Mouse (Mus musculus): ENCODE measurements at regions not wholly inside any gene's neighbourhood (a gene's known extent, or its start where the extent isn't known, plus 50 kb on each side); places are given as distances from the start of the nearest gene placed in this dataset.

GRCm38 (mm10) chr16:74671466-74671865 lies 259.8 kb upstream of the Robo2 start:
- Histone ChIP-seq H3K9me3 (replicated peaks) (no peaks in the 10 kb centered on the region), H3K36me3 (replicated peaks) (no peaks in the 10 kb centered on the region), H3K27ac (replicated peaks) (no peak overlapping the region), H3K9ac (no peak overlapping the region), H3K4me1 (replicated peaks) (no peaks in the 10 kb centered on the region), H3K4me3 (replicated peaks) (no peak overlapping the region), H3K4me2 (no peak overlapping the region), H3K27me3 (no peaks in the 10 kb centered on the region)
- WGBS (ENCODE audit: insufficient replicate concordance) = 61% methylated on average over 3 of the region's 3 CpGs
- no peak for ATAC-seq (ENCODE audit: insufficient read depth)

- H3K4me2 ChIP-seq = no peak overlapping the region
- WGBS (ENCODE audit: insufficient replicate concordance) = 46% methylated on average over 1 of the region's 1 CpGs
- no peak for ATAC-seq (ENCODE audit: insufficient read depth)
- no peak overlapping the region for H3K4me3 ChIP-seq (replicated peaks)
- no peak overlapping the region for H3K9ac ChIP-seq
- no peaks in the 10 kb centered on the region for H3K36me3 ChIP-seq (replicated peaks)
- H3K27ac ChIP-seq (replicated peaks) = no peak overlapping the region
- no peaks in the 10 kb centered on the region for H3K27me3 ChIP-seq
- H3K9me3 ChIP-seq (replicated peaks) = no peaks in the 10 kb centered on the region
- no peaks in the 10 kb centered on the region for H3K4me1 ChIP-seq (replicated peaks)
Measured at GRCm38 (mm10) chr16:74664337-74664736, 252.7 kb upstream of the Robo2 start.

GRCm38 (mm10) chr16:74651244-74651643 lies 239.6 kb upstream of the Robo2 start:
- 66% methylated on average over 3 of the region's 3 CpGs for WGBS (ENCODE audit: insufficient replicate concordance)
- Histone ChIP-seq H3K4me2 (no peak overlapping the region), H3K27me3 (no peaks in the 10 kb centered on the region), H3K36me3 (replicated peaks) (no peaks in the 10 kb centered on the region), H3K4me1 (replicated peaks) (no peaks in the 10 kb centered on the region), H3K27ac (replicated peaks) (no peak overlapping the region), H3K9ac (no peak overlapping the region), H3K4me3 (replicated peaks) (no peak overlapping the region), H3K9me3 (replicated peaks) (no peaks in the 10 kb centered on the region)
- ATAC-seq (ENCODE audit: insufficient read depth) = no peak

- no peaks in the 10 kb centered on the region for H3K4me1 ChIP-seq (replicated peaks)
- H3K27ac ChIP-seq (replicated peaks) = no peak overlapping the region
Measured at GRCm38 (mm10) chr16:74649207-74649606, 237.6 kb upstream of the Robo2 start.

GRCm38 (mm10) chr16:74648384-74648783 lies 236.8 kb upstream of the Robo2 start:
- ATAC-seq (ENCODE audit: insufficient read depth) = no peak
- Histone ChIP-seq H3K36me3 (replicated peaks) (no peaks in the 10 kb centered on the region), H3K27ac (replicated peaks) (no peak overlapping the region), H3K4me3 (replicated peaks) (no peak overlapping the region), H3K4me1 (replicated peaks) (no peaks in the 10 kb centered on the region), H3K4me2 (no peak overlapping the region), H3K27me3 (no peaks in the 10 kb centered on the region), H3K9ac (no peak overlapping the region), H3K9me3 (replicated peaks) (no peaks in the 10 kb centered on the region)

More at GRCm38 (mm10) chr16:74649207-74649606, 237.6 kb upstream of the Robo2 start:
- no peaks in the 10 kb centered on the region for H3K9me3 ChIP-seq (replicated peaks)
- no peak for ATAC-seq (ENCODE audit: insufficient read depth)
- H3K9ac ChIP-seq = no peak overlapping the region
- 49% methylated on average over 2 of the region's 2 CpGs for WGBS (ENCODE audit: insufficient replicate concordance)
- H3K4me2 ChIP-seq = no peak overlapping the region
- no peak overlapping the region for H3K4me3 ChIP-seq (replicated peaks)
- H3K36me3 ChIP-seq (replicated peaks) = no peaks in the 10 kb centered on the region
- no peaks in the 10 kb centered on the region for H3K27me3 ChIP-seq

GRCm38 (mm10) chr16:74644750-74645366 lies 233.2 kb upstream of the Robo2 start:
- Histone ChIP-seq H3K9me3 (replicated peaks) (no peaks in the 10 kb centered on the region), H3K27me3 (no peaks in the 10 kb centered on the region), H3K4me2 (no peak overlapping the region), H3K4me1 (replicated peaks) (no peaks in the 10 kb centered on the region), H3K9ac (no peak overlapping the region), H3K27ac (replicated peaks) (no peak overlapping the region), H3K36me3 (replicated peaks) (no peaks in the 10 kb centered on the region), H3K4me3 (replicated peaks) (no peak overlapping the region)
- WGBS (ENCODE audit: insufficient replicate concordance) = 69% methylated on average over 10 of the region's 10 CpGs
- ATAC-seq (ENCODE audit: insufficient read depth) = no peak

GRCm38 (mm10) chr16:74639805-74640204 lies 228.2 kb upstream of the Robo2 start:
- Histone ChIP-seq H3K27ac (replicated peaks) (no peak overlapping the region), H3K9ac (no peak overlapping the region), H3K9me3 (replicated peaks) (no peaks in the 10 kb centered on the region), H3K4me2 (no peak overlapping the region), H3K4me3 (replicated peaks) (no peak overlapping the region), H3K4me1 (replicated peaks) (no peaks in the 10 kb centered on the region), H3K27me3 (no peaks in the 10 kb centered on the region), H3K36me3 (replicated peaks) (no peaks in the 10 kb centered on the region)
- no peak for ATAC-seq (ENCODE audit: insufficient read depth)
- WGBS (ENCODE audit: insufficient replicate concordance) = 61% methylated on average over 7 of the region's 7 CpGs

GRCm38 (mm10) chr16:74637638-74638037 lies 226.0 kb upstream of the Robo2 start:
- no peak for ATAC-seq (ENCODE audit: insufficient read depth)
- H3K27ac ChIP-seq (replicated peaks) = no peak overlapping the region
- 65% methylated on average over 5 of the region's 5 CpGs for WGBS (ENCODE audit: insufficient replicate concordance)

GRCm38 (mm10) chr16:74625783-74626182 lies 214.2 kb upstream of the Robo2 start:
- 49% methylated on average over 2 of the region's 2 CpGs for WGBS (ENCODE audit: insufficient replicate concordance)
- Histone ChIP-seq H3K4me3 (replicated peaks) (no peak overlapping the region), H3K27ac (replicated peaks) (no peak overlapping the region), H3K9ac (no peak overlapping the region), H3K4me1 (replicated peaks) (no peaks in the 10 kb centered on the region), H3K27me3 (no peaks in the 10 kb centered on the region), H3K36me3 (replicated peaks) (no peaks in the 10 kb centered on the region), H3K4me2 (no peak overlapping the region), H3K9me3 (replicated peaks) (no peaks in the 10 kb centered on the region)
- ATAC-seq (ENCODE audit: insufficient read depth) = no peak

More at GRCm38 (mm10) chr16:74637638-74638037, 226.0 kb upstream of the Robo2 start:
- Histone ChIP-seq H3K9me3 (replicated peaks) (no peaks in the 10 kb centered on the region), H3K4me3 (replicated peaks) (no peak overlapping the region), H3K4me1 (replicated peaks) (no peaks in the 10 kb centered on the region), H3K4me2 (no peak overlapping the region), H3K9ac (no peak overlapping the region), H3K36me3 (replicated peaks) (no peaks in the 10 kb centered on the region), H3K27me3 (no peaks in the 10 kb centered on the region)

- Histone ChIP-seq H3K9ac (no peak overlapping the region), H3K4me1 (replicated peaks) (no peaks in the 10 kb centered on the region), H3K4me3 (replicated peaks) (no peak overlapping the region), H3K27ac (replicated peaks) (no peak overlapping the region), H3K4me2 (no peak overlapping the region), H3K36me3 (replicated peaks) (no peaks in the 10 kb centered on the region), H3K9me3 (replicated peaks) (no peaks in the 10 kb centered on the region), H3K27me3 (no peaks in the 10 kb centered on the region)
- 51% methylated on average over 4 of the region's 4 CpGs for WGBS (ENCODE audit: insufficient replicate concordance)
- no peak for ATAC-seq (ENCODE audit: insufficient read depth)
Measured at GRCm38 (mm10) chr16:74612072-74612471, 200.4 kb upstream of the Robo2 start.

- Histone ChIP-seq H3K4me2 (no peak overlapping the region), H3K27ac (replicated peaks) (no peak overlapping the region), H3K9me3 (replicated peaks) (no peaks in the 10 kb centered on the region), H3K4me3 (replicated peaks) (no peak overlapping the region), H3K4me1 (replicated peaks) (no peaks in the 10 kb centered on the region), H3K27me3 (no peaks in the 10 kb centered on the region), H3K36me3 (replicated peaks) (no peaks in the 10 kb centered on the region), H3K9ac (no peak overlapping the region)
- 59% methylated on average over 4 of the region's 4 CpGs for WGBS (ENCODE audit: insufficient replicate concordance)
- ATAC-seq (ENCODE audit: insufficient read depth) = no peak
Measured at GRCm38 (mm10) chr16:74609564-74609963, 197.9 kb upstream of the Robo2 start.

GRCm38 (mm10) chr16:74598361-74598760 lies 186.7 kb upstream of the Robo2 start:
- Histone ChIP-seq H3K4me3 (replicated peaks) (no peak overlapping the region), H3K9ac (no peak overlapping the region), H3K36me3 (replicated peaks) (no peaks in the 10 kb centered on the region), H3K27me3 (no peaks in the 10 kb centered on the region), H3K27ac (replicated peaks) (no peak overlapping the region), H3K9me3 (replicated peaks) (no peaks in the 10 kb centered on the region), H3K4me1 (replicated peaks) (no peaks in the 10 kb centered on the region), H3K4me2 (no peak overlapping the region)
- WGBS (ENCODE audit: insufficient replicate concordance) = 49% methylated on average over 1 of the region's 1 CpGs
- no peak for ATAC-seq (ENCODE audit: insufficient read depth)

Data from liver, embryonic 15.5 days (tissue).